Comparison of ENCODE assay signal across 10 mouse cellular contexts in the genomic region with DNA sequence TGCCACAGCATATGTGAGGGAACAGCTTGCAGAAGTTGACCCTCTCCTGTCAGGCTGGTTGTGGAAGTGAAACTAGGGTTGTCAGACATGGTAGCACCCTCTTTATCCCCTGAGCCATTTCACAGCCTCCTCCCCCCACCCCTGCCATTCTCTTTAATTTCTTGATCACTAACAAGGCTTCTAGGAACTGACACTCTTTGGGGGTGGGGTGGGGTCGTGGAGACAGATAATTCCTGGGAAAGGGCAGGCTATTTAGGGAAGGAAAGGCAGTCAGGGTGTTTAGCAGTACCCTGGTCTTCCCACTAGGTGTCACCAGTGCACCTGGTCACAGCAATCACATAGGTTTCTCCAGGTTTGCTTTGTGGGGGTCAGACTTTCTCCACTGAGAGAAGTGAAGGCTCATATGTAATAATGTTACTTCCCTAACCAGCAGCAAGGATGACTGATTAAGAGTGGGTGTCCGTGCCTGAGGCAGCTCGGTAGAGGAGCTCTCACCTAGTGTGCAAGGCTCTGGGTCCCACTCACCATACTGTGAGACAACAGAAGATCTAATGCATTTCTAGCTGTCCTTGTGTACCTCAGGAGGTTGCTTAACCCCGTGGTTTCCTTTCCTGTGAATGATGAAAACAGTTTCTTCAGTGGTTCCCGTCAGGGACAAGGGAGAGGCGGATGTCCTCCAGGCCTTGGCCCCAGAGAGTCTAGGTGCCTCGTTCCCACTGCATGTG. TPM values are rescaled to one million over a fixed set of nuclear protein-coding genes. Genes with fewer than 3 reads are reported as not detected.
A peak's percentile ranks its signal among the peaks of the same experiment; 100 is the strongest.
DNase-seq lines count a peak whose midpoint lies in the region; ATAC-seq and TF ChIP-seq lines count a peak whose summit lies in the region.
"Had no signal": no experiment of that assay in that cellular context is flagged by ENCODE, and none has a peak within 500 bp of the region (broad histone marks: within the 10 kb centered on the region; RNA-seq: fewer than 3 reads in every experiment).

No protein-coding gene starts in this region.

- TF ChIP-seq CTCF in thymus, adult 2 months (IDR thresholded peaks at IDR 0.05; ENCODE audit: borderline replicate concordance, control insufficient read depth, extremely low read depth, insufficient read depth, low read length, poor library complexity): no peak

- no peak overlapping the region for H3K27ac ChIP-seq in thymus, adult 2 months (ENCODE audit: control insufficient read depth, insufficient read depth, low read length)
- H3K27ac ChIP-seq in liver, embryonic 11.5 days (ENCODE audit: low read depth, low read length): peak overlapping the region; percentile 55

- no peaks in the 10 kb centered on the region for H3K27me3 ChIP-seq in thymus, adult 2 months (ENCODE audit: control insufficient read depth, insufficient read depth, low read length)
- 0 out of 2 replicates have a peak, but pooled peaks cover 2% of the 10 kb centered on the region for H3K27me3 ChIP-seq in liver, embryonic 11.5 days (replicated peaks; ENCODE audit: control insufficient read depth, insufficient read depth, low read length)

- 44% methylated on average over 7 of the region's 7 CpGs for WGBS in thymus, adult 2 months
- WGBS in liver, embryonic 11.5 days: 26% methylated on average over 7 of the region's 7 CpGs

- no peaks in the 10 kb centered on the region for H3K36me3 ChIP-seq in thymus, adult 2 months (ENCODE audit: control insufficient read depth, insufficient read depth, low read length)
- no peaks in the 10 kb centered on the region for H3K36me3 ChIP-seq in liver, embryonic 11.5 days (ENCODE audit: control insufficient read depth, insufficient read depth, low read length)

- peak; percentile 50 for DNase-seq in thymus, adult 2 months
- DNase-seq in thymus, adult 18-20 months: no peak
- DNase-seq in c-Kit-positive CD71-positive TER-119-positive erythroid progenitor cells, embryonic 14.5 days (ENCODE audit: low spot score): peak; percentile 52
- DNase-seq in forelimb bud, embryonic 11.5 days (ENCODE audit: low read depth, low spot score): peak; percentile 68
- DNase-seq in induced T-regulatory cell, adult 2 months (ENCODE audit: low read depth): peak; percentile 66
- DNase-seq in liver, embryonic 11.5 days (ENCODE audit: low spot score): no peak
- peak; percentile 47 to 64 for DNase-seq in natural killer cell, adult 2 months (ENCODE audit: low spot score in 2 of 2)
- DNase-seq in testis, postnatal 14 days (ENCODE audit: low spot score): peak; percentile 24

- H3K4me1 ChIP-seq in thymus, adult 2 months (replicated peaks; ENCODE audit: control insufficient read depth, insufficient read depth, low read length): no peaks in the 10 kb centered on the region
- H3K4me1 ChIP-seq in liver, embryonic 11.5 days (replicated peaks; ENCODE audit: control insufficient read depth, insufficient read depth, low read length): peaks cover 13% of the 10 kb centered on the region

- H3K4me3 ChIP-seq in thymus, adult 2 months (ENCODE audit: control insufficient read depth, insufficient read depth, low read length): no peak overlapping the region
- H3K4me3 ChIP-seq in liver, embryonic 11.5 days (ENCODE audit: low read depth, low read length): no peak overlapping the region
- H3K4me3 ChIP-seq: erythroblast, embryonic 14.5 days had no signal

- no peak for TF ChIP-seq POLR2A in thymus, adult 2 months (IDR thresholded peaks at IDR 0.05; ENCODE audit: control insufficient read depth, extremely low read depth, insufficient read depth, low read length, poor library complexity)

- H3K4me2 ChIP-seq in liver, embryonic 11.5 days: no peak overlapping the region

- no peaks in the 10 kb centered on the region for H3K9me3 ChIP-seq in liver, embryonic 11.5 days (ENCODE audit: control insufficient read depth, low read length)

- ATAC-seq in liver, embryonic 11.5 days (replicated peaks; ENCODE audit: low FRiP score): no peak; the same call in 1 of the 2 replicates

- H3K9ac ChIP-seq in liver, embryonic 11.5 days (ENCODE audit: low read depth, low read length): 0 out of 2 replicates have a peak overlapping the region, but pooled peaks have one; percentile 20

RNA-seq across cellular contexts. Expression of gene Ncf4, which starts 12.9 kb away (rescaled TPM):
- 17.6 and 27.9 TPM in 2 replicates for polyA plus RNA-seq in thymus, adult 2 months (2012; rRNA removed)
- polyA plus RNA-seq in liver, embryonic 11.5 days (2014; fragmentation: Nextera tagmentation; extraction: Ambion mirVana): 18.8 and 19.8 TPM in 2 replicates

RNA-seq across cellular contexts. Expression of gene Csf2rb2, which starts 48.0 kb away (rescaled TPM):
- polyA plus RNA-seq in thymus, adult 2 months (2012; rRNA removed): 17.2 and 19.9 TPM in 2 replicates
- polyA plus RNA-seq in liver, embryonic 11.5 days (2014; fragmentation: Nextera tagmentation; extraction: Ambion mirVana): 1.5 and 1.8 TPM in 2 replicates

RNA-seq across cellular contexts. Expression of gene Pvalb, which starts 51.3 kb away (rescaled TPM):
- 0.37 and 0.71 TPM in 2 replicates for polyA plus RNA-seq in thymus, adult 2 months (2012; rRNA removed)
- not detected in 2 replicates for polyA plus RNA-seq in liver, embryonic 11.5 days (2014; fragmentation: Nextera tagmentation; extraction: Ambion mirVana)
- polyA plus RNA-seq: erythroblast, embryonic 14.5 days; stomach, embryonic 14.5 days had no signal

Comparison
In these comparisons a context has a peak if more than half of its experiments do, and no peak if none do; other contexts are left out.
1. DNase-seq: peak in thymus, adult 2 months (single experiment), c-Kit-positive CD71-positive TER-119-positive erythroid progenitor cells, embryonic 14.5 days (single experiment), forelimb bud, embryonic 11.5 days (single experiment), induced T-regulatory cell, adult 2 months (single experiment), natural killer cell, adult 2 months (2 of 2) and testis, postnatal 14 days (single experiment); none in thymus, adult 18-20 months (0 of 2) and liver, embryonic 11.5 days (single experiment).